Mouse (Mus musculus): ENCODE data around the gene Sh3bgrl2. TPM values are rescaled to one million over a fixed set of nuclear protein-coding genes. Genes with fewer than 3 reads are reported as not detected.
A peak's percentile ranks its signal among the peaks of the same experiment; 100 is the strongest.

Sh3bgrl2 gene
- polyA plus RNA-seq, 1 experiment from 2014 or later = 17.9 TPM

- H3K4me1 ChIP-seq (ENCODE audit: control insufficient read depth, insufficient read depth, low read length) = peaks cover 5% of the 10 kb centered on the region; the same call in 1 of the 2 replicates
- peak; percentile 80 for ATAC-seq
- no peak overlapping the region for H3K4me2 ChIP-seq (ENCODE audit: low read depth, low read length)
- H3K27ac ChIP-seq (ENCODE audit: low read length) = no peak overlapping the region
- no peaks in the 10 kb centered on the region for H3K36me3 ChIP-seq (ENCODE audit: control insufficient read depth, insufficient read depth, low read length)
- no peaks in the 10 kb centered on the region for H3K27me3 ChIP-seq (replicated peaks; ENCODE audit: control insufficient read depth, insufficient read depth, low read length)
- 32% methylated on average over 6 of the region's 6 CpGs for WGBS
- no peak overlapping the region for H3K9ac ChIP-seq (ENCODE audit: low read depth, low read length)
- H3K4me3 ChIP-seq (ENCODE audit: low read length) = no peak overlapping the region
- H3K9me3 ChIP-seq (ENCODE audit: control insufficient read depth, low read length) = no peaks in the 10 kb centered on the region
Observed at GRCm38 (mm10) chr9:83615912-83616585, 67.9 kb downstream of the Sh3bgrl2 start.

- Histone ChIP-seq H3K27me3 (replicated peaks; ENCODE audit: control insufficient read depth, insufficient read depth, low read length) (no peaks in the 10 kb centered on the region), H3K27ac (ENCODE audit: low read length) (no peak overlapping the region), H3K9ac (ENCODE audit: low read depth, low read length) (no peak overlapping the region), H3K36me3 (ENCODE audit: control insufficient read depth, insufficient read depth, low read length) (no peaks in the 10 kb centered on the region), H3K9me3 (ENCODE audit: control insufficient read depth, low read length) (no peaks in the 10 kb centered on the region), H3K4me3 (ENCODE audit: low read length) (no peak overlapping the region), H3K4me2 (ENCODE audit: low read depth, low read length) (no peak overlapping the region), H3K4me1 (ENCODE audit: control insufficient read depth, insufficient read depth, low read length) (peaks cover 5% of the 10 kb centered on the region; the same call in 1 of the 2 replicates)
- WGBS = 19% methylated on average over 7 of the region's 7 CpGs
- ATAC-seq = peak; percentile 38; the same call in 1 of the 2 replicates
Observed at GRCm38 (mm10) chr9:83616586-83617081, 68.5 kb downstream of the Sh3bgrl2 start.

- H3K36me3 ChIP-seq (ENCODE audit: control insufficient read depth, insufficient read depth, low read length) = no peaks in the 10 kb centered on the region
- ATAC-seq = no peak
- no peak overlapping the region for H3K4me2 ChIP-seq (ENCODE audit: low read depth, low read length)
- H3K9ac ChIP-seq (ENCODE audit: low read depth, low read length) = no peak overlapping the region
- no peaks in the 10 kb centered on the region for H3K27me3 ChIP-seq (replicated peaks; ENCODE audit: control insufficient read depth, insufficient read depth, low read length)
- no peaks in the 10 kb centered on the region for H3K4me1 ChIP-seq (ENCODE audit: control insufficient read depth, insufficient read depth, low read length)
- H3K9me3 ChIP-seq (ENCODE audit: control insufficient read depth, low read length) = no peaks in the 10 kb centered on the region
- H3K27ac ChIP-seq (ENCODE audit: low read length) = no peak overlapping the region
- H3K4me3 ChIP-seq (ENCODE audit: low read length) = no peak overlapping the region
- 58% methylated on average over 6 of the region's 6 CpGs for WGBS
Observed at GRCm38 (mm10) chr9:83623455-83623854, 75.3 kb downstream of the Sh3bgrl2 start.

DNA sequence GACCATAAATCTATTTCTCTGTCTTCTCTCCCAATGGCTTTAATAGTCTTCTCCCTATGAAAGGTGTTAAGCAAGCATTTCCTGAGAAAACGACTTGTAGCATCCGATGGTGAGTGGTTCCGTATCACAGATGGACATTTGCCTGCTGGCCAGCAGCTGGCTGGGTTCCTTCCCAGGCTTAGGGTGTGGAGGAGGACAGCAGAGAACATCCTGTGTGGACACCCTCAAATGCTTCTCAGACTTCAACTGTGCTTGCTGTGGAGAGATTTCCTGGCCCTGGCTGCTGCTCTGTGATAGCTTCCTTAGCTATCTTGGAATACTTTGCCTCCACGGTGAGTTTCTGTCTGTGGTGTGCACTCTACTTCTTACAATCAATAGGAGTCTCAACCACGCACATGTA, 76.1 kb downstream of the Sh3bgrl2 start:
- no peak for ATAC-seq
- Histone ChIP-seq H3K4me2 (ENCODE audit: low read depth, low read length) (no peak overlapping the region), H3K27ac (ENCODE audit: low read length) (no peak overlapping the region), H3K9ac (ENCODE audit: low read depth, low read length) (no peak overlapping the region), H3K9me3 (ENCODE audit: control insufficient read depth, low read length) (no peaks in the 10 kb centered on the region), H3K4me1 (ENCODE audit: control insufficient read depth, insufficient read depth, low read length) (peaks cover 5% of the 10 kb centered on the region; the same call in 1 of the 2 replicates), H3K4me3 (ENCODE audit: low read length) (no peak overlapping the region), H3K36me3 (ENCODE audit: control insufficient read depth, insufficient read depth, low read length) (no peaks in the 10 kb centered on the region), H3K27me3 (replicated peaks; ENCODE audit: control insufficient read depth, insufficient read depth, low read length) (no peaks in the 10 kb centered on the region)
- WGBS = 52% methylated on average over 5 of the region's 5 CpGs

- no peak overlapping the region for H3K4me3 ChIP-seq (ENCODE audit: low read length)
- no peak for ATAC-seq
- WGBS = 59% methylated on average over 5 of the region's 5 CpGs
Observed at GRCm38 (mm10) chr9:83625085-83625484, 77.0 kb downstream of the Sh3bgrl2 start.

DNA sequence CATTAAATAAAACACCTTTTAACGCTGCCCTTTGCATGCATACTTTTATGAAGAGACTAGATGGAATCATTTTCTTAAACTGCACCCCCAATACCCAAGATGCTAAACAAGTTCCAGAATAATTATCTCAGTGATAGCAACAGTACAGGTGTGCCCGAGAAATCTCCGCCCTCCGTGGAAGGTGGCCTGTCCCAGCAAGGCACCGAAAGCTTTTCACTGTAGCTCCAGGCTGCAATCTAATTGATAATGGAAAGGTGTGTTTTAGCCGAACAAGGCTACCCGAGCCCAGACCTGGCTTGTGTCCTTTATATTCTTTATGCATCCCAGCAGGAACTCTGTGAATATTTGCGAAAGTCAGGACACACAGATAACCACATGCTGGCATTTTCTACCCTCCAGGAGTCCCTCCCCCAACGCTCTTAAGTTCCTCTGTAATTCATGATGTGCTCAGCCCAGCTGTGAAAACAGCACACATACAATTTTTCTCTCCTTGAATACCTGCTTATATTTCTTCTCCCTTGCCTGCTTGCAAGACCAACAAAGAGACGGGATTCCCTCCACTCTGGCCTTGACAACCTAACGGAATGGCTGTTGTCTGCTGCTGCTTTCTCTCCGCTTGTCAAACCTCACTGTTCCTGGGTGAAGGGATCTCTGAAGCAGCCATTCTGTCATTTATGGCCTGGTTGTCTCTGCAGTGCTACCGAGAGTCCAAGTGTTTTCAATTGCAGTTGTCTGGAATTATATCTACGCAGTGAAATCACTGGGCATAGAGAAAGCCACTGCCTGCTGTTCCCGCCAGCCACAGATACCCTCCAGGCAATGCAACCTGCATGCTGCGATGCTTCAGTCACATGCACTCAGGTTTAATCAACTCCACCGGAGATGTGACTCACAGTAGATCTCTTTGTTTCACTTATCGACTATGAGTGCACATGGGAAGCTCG, 80.8 kb downstream of the Sh3bgrl2 start:
- Histone ChIP-seq H3K9ac (ENCODE audit: low read depth, low read length) (no peak overlapping the region), H3K4me1 (ENCODE audit: control insufficient read depth, insufficient read depth, low read length) (peaks cover 5% of the 10 kb centered on the region; the same call in 1 of the 2 replicates), H3K27me3 (replicated peaks; ENCODE audit: control insufficient read depth, insufficient read depth, low read length) (no peaks in the 10 kb centered on the region), H3K4me2 (ENCODE audit: low read depth, low read length) (peak overlapping the region; percentile 30; the same call in 1 of the 2 replicates), H3K27ac (ENCODE audit: low read length) (no peak overlapping the region), H3K4me3 (ENCODE audit: low read length) (no peak overlapping the region), H3K36me3 (ENCODE audit: control insufficient read depth, insufficient read depth, low read length) (no peaks in the 10 kb centered on the region), H3K9me3 (ENCODE audit: control insufficient read depth, low read length) (no peaks in the 10 kb centered on the region)
- WGBS = 35% methylated on average over 19 of the region's 19 CpGs
- ATAC-seq = no peak

More at GRCm38 (mm10) chr9:83625085-83625484, 77.0 kb downstream of the Sh3bgrl2 start:
- Histone ChIP-seq H3K27me3 (replicated peaks; ENCODE audit: control insufficient read depth, insufficient read depth, low read length) (no peaks in the 10 kb centered on the region), H3K27ac (ENCODE audit: low read length) (no peak overlapping the region), H3K9ac (ENCODE audit: low read depth, low read length) (no peak overlapping the region), H3K4me1 (ENCODE audit: control insufficient read depth, insufficient read depth, low read length) (peaks cover 5% of the 10 kb centered on the region; the same call in 1 of the 2 replicates), H3K36me3 (ENCODE audit: control insufficient read depth, insufficient read depth, low read length) (no peaks in the 10 kb centered on the region), H3K9me3 (ENCODE audit: control insufficient read depth, low read length) (no peaks in the 10 kb centered on the region), H3K4me2 (ENCODE audit: low read depth, low read length) (no peak overlapping the region)

GRCm38 (mm10) chr9:83630341-83630740, 82.2 kb downstream of the Sh3bgrl2 start:
- WGBS = 70% methylated on average over 6 of the region's 6 CpGs
- H3K9me3 ChIP-seq (ENCODE audit: control insufficient read depth, low read length) = no peaks in the 10 kb centered on the region
- H3K4me3 ChIP-seq (ENCODE audit: low read length) = no peak overlapping the region
- no peak overlapping the region for H3K4me2 ChIP-seq (ENCODE audit: low read depth, low read length)
- H3K4me1 ChIP-seq (ENCODE audit: control insufficient read depth, insufficient read depth, low read length) = peaks cover 5% of the 10 kb centered on the region; the same call in 1 of the 2 replicates
- no peak overlapping the region for H3K9ac ChIP-seq (ENCODE audit: low read depth, low read length)
- no peak for ATAC-seq
- H3K36me3 ChIP-seq (ENCODE audit: control insufficient read depth, insufficient read depth, low read length) = no peaks in the 10 kb centered on the region
- no peaks in the 10 kb centered on the region for H3K27me3 ChIP-seq (replicated peaks; ENCODE audit: control insufficient read depth, insufficient read depth, low read length)
- H3K27ac ChIP-seq (ENCODE audit: low read length) = no peak overlapping the region

GRCm38 (mm10) chr9:83631920-83632319, 83.8 kb downstream of the Sh3bgrl2 start:
- Histone ChIP-seq H3K9me3 (ENCODE audit: control insufficient read depth, low read length) (no peaks in the 10 kb centered on the region), H3K4me3 (ENCODE audit: low read length) (no peak overlapping the region), H3K27me3 (replicated peaks; ENCODE audit: control insufficient read depth, insufficient read depth, low read length) (no peaks in the 10 kb centered on the region), H3K4me2 (ENCODE audit: low read depth, low read length) (no peak overlapping the region), H3K27ac (ENCODE audit: low read length) (no peak overlapping the region), H3K36me3 (ENCODE audit: control insufficient read depth, insufficient read depth, low read length) (no peaks in the 10 kb centered on the region), H3K9ac (ENCODE audit: low read depth, low read length) (no peak overlapping the region), H3K4me1 (ENCODE audit: control insufficient read depth, insufficient read depth, low read length) (peaks cover 5% of the 10 kb centered on the region; the same call in 1 of the 2 replicates)
- WGBS = 42% methylated on average over 5 of the region's 5 CpGs
- ATAC-seq = no peak

DNA sequence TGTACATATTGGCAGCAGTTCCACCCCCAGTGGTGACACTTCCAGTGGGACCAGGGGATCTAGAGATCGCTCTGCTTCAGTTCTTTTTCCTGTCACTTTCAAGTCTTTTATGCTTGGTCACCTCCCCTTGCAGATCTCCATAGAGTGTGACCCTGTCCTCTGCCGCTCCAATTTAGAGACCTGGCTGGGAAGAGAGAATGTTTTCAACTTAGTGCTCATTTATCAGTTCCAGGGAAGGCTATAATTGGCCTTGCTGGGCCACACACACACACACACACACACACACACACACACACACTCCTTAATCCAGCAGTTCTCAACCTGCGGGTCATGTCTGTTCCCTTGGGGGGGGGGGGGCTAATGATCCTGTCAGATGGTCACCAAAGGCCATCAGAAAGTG, 86.6 kb downstream of the Sh3bgrl2 start:
- Histone ChIP-seq H3K36me3 (ENCODE audit: control insufficient read depth, insufficient read depth, low read length) (no peaks in the 10 kb centered on the region), H3K4me2 (ENCODE audit: low read depth, low read length) (no peak overlapping the region), H3K4me1 (ENCODE audit: control insufficient read depth, insufficient read depth, low read length) (no peaks in the 10 kb centered on the region), H3K9ac (ENCODE audit: low read depth, low read length) (no peak overlapping the region), H3K9me3 (ENCODE audit: control insufficient read depth, low read length) (no peaks in the 10 kb centered on the region), H3K4me3 (ENCODE audit: low read length) (no peak overlapping the region), H3K27me3 (replicated peaks; ENCODE audit: control insufficient read depth, insufficient read depth, low read length) (no peaks in the 10 kb centered on the region), H3K27ac (ENCODE audit: low read length) (no peak overlapping the region)
- no peak for ATAC-seq
- WGBS = 63% methylated on average over 3 of the region's 3 CpGs

All from intestine, embryonic 16.5 days (tissue).